Mouse (Mus musculus): ENCODE results near the gene Abca3. TPM values are rescaled to one million over a fixed set of nuclear protein-coding genes. Genes with fewer than 3 reads are reported as not detected.

The Abca3 gene
- polyA plus RNA-seq (2012; ENCODE audit: low replicate concordance) = 33.9 and 35.9 TPM in 2 replicates

DNA sequence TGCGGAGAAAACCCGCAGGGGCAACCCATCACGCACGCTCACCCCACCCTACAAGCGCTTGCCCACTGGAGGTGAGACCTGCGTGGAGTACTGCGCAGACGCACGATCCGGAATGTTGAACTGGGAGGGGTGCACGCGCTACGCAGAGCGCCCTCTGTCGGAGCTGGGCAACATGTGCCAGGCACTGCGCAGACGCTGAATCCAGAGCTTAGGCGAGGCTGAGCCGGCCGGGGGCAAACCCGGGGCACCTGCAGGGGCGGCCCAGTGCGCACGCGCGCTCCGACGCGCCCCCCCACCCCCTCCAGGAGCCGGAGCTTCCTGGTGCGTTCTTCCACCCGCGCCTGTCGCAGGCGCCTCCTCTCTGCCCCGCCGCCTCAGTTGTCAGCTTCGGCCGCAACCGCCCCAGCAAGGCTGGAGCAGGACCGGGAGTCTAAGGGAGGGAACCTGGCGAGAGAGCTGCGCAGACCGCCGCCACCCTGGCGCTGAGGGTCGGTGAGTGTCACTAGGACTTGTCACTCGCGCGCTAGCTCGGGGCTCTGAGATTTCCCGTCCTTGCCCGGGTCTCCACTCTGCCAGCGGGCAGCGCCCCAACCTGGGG lies at the start of gene Abca3:
Gene Abca3, plus strand, starts transcription at position 191 of the 598 bp plus-strand sequence.

DNA sequence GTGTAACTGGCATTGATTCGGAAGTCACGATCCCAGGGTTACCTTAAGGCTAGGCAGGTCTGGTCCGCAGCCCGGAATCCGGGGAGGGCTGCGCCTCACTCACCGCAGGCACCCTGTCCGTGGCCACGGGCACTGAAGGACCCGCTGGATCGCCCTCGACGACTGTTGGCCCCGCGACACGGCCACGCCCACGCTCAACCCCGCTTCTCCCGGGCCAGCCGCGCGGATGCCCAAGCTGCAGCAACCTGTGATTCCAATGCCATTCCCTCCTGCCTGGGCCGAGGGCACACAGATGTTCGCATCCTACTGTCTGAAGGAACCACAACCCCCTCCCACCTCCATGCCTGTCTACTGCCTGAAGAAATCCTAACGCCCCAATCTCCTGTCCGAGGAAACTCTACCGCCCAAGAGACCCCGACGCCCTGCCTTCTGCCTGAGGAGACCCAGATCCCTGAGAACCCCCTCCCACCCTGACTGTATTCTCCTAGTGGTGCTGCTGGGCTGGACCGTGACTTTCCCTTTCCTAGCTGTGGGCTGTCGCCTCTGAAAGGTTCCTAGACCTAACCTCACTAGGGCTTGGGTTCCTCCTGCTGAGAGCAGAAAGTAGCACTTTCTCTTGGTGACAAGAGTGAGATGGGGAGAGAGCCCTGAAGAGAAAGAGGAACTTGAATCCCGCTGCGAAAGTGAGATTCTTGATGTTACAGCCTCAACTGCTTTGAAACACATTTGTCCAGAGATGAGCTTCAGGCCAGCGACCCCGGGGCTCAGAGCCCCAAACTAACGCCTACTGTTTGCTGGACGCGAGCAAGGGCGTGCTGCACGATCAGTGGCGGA lies 607 bp upstream of the Abca3 start, which contains the start of gene Abca17:
Gene Abca17, minus strand, starts transcription at position 143 of the 834 bp plus-strand sequence.

DNA sequence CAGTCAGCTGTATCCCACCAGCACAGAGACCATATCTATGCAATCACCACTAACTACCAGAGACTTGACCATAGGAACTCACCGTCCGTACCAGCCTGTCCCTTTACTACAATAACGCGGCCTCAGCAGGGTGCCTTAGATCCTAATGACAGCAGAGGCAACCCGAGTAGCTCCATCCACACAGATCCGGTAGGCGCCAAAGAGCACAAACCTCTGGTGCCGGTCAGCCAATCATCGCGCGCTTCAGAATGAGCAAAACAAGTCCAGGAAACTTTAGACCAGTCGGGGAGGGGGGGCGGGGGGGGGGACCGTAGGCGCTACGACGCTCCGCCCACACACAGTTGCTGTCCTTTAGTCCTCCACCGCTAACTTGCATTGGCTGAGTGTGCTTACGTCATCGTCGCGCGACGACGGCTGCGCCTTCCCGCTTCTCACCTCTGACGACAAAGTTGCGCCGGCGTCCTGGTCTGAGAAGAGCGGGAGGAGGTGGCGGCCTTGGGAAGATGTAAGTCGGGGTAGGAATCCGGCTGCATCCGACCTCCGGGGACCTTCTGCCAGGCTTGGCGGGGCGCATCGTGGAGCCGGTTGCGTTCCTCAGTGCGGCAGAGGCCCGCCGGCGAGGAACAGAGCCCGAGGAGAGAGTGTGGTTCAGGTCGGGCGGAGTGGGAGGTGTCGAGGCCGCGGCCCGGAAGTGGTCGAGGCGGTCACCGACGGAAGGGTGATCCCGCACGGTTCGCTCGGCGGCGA lies 62.7 kb downstream of the Abca3 start, which contains the start of gene Rnps1:
Gene Rnps1, plus strand, starts transcription at position 336 of the 747 bp plus-strand sequence.

DNA sequence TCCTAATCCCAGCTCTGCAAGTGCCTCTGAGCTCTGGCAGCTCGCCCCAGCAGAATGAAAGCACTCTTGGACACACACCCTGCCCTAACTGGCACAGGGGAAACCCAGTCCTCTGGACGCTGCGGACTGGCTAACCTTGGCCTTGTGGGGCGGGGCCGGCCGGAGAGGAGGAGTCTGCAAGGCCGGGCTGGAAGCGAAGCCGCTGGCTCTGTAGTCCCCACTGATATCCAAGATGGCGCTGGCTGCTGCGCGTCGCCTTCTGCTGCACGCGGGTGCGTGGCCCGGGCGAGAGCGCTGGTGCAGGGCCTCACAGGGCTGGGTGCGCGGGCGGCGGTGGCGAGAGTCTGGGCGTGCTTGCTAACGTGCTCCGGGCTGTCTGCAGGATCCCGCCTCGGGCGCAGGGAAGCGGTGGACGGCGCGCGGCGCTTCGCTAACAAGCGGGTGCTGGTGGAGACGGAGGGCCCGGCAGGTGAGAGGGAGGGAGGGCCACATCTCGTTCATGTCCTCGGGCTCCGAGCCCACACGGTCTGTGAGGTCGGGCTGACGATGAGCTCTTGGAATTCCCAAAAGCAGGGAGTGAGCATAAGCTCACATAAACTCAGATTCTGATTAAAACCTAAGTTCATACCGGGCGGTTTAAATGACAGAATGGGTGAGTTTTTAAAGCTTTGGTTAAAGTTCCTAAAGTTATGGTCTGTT lies 74.9 kb downstream of the Abca3 start, which contains the start of gene Eci1:
Gene Eci1, plus strand, starts transcription at position 171 of the 699 bp plus-strand sequence.

DNA sequence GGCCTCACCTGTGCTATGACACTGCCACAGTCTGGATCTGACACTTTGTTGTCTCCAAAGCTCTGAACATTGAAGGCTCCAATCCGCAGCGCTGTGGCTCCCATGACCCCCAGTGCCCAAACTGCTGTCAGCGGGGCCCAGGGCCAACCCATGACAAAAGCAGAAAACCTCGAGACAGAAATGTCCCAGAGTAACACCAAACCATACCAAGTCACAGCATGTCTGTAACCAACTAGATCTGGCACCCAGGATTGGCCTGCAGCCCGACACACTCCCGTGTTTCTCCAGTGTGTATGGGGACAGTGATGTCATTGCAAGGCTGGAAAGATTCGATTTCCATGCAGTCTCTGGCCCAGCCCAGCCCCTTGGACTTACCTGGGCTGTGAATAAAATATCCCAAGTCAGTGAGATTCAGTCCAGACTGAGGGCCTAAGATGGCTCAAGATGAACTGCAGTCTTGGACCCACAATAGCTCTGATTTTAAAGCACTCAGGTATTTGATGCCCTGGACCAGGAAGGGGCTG lies 90.9 kb downstream of the Abca3 start, which contains the start of gene Dnase1l2:
Gene Dnase1l2, minus strand, starts transcription at position 474 of the 524 bp plus-strand sequence.

Other genes starting within 250 kb of the Abca3 start
- 36.7 and 219 TPM in 2 replicates for gene Pdpk1, start 201.0 kb upstream of the Abca3 start, polyA plus RNA-seq (2012; ENCODE audit: low replicate concordance)
- 41.0 and 42.5 TPM in 2 replicates for gene Amdhd2, start 188.2 kb upstream of the Abca3 start, polyA plus RNA-seq (2012; ENCODE audit: low replicate concordance)
- 55.4 and 483 TPM in 2 replicates for gene Atp6v0c, start 182.2 kb upstream of the Abca3 start, polyA plus RNA-seq (2012; ENCODE audit: low replicate concordance)
- 4.3 and 11.2 TPM in 2 replicates for gene Tbc1d24, start 146.4 kb upstream of the Abca3 start, polyA plus RNA-seq (2012; ENCODE audit: low replicate concordance)
- 0.67 and 1.5 TPM in 2 replicates for gene Ntn3, start 142.4 kb upstream of the Abca3 start, polyA plus RNA-seq (2012; ENCODE audit: low replicate concordance)
- gene Tedc2, start 131.1 kb upstream of the Abca3 start, polyA plus RNA-seq (2012; ENCODE audit: low replicate concordance) = 20.8 and 26.4 TPM in 2 replicates
- 65.1 and 76.8 TPM in 2 replicates for gene Ccnf, start 100.5 kb upstream of the Abca3 start, polyA plus RNA-seq (2012; ENCODE audit: low replicate concordance)
- gene Abca17, start 882 bp upstream of the Abca3 start, polyA plus RNA-seq (2012; ENCODE audit: low replicate concordance) = not detected in 2 replicates
- 278 and 467 TPM in 2 replicates for gene Rnps1, start 62.6 kb downstream of the Abca3 start, polyA plus RNA-seq (2012; ENCODE audit: low replicate concordance)
- 47.6 and 50.3 TPM in 2 replicates for gene Eci1, start 74.7 kb downstream of the Abca3 start, polyA plus RNA-seq (2012; ENCODE audit: low replicate concordance)
- gene Dnase1l2, start 91.2 kb downstream of the Abca3 start, polyA plus RNA-seq (2012; ENCODE audit: low replicate concordance) = 0.41 TPM in 1 of 2 replicates, not detected in the other
- gene E4f1, start 118.4 kb downstream of the Abca3 start, polyA plus RNA-seq (2012; ENCODE audit: low replicate concordance) = 21.8 and 23.0 TPM in 2 replicates
- gene Pgp, start 118.4 kb downstream of the Abca3 start, polyA plus RNA-seq (2012; ENCODE audit: low replicate concordance) = 86.0 and 114 TPM in 2 replicates
- 0.56 and 0.61 TPM in 2 replicates for gene Bricd5, start 121.9 kb downstream of the Abca3 start, polyA plus RNA-seq (2012; ENCODE audit: low replicate concordance)
- gene Mlst8, start 127.1 kb downstream of the Abca3 start, polyA plus RNA-seq (2012; ENCODE audit: low replicate concordance) = 6.4 and 15.9 TPM in 2 replicates
- gene Caskin1, start 136.7 kb downstream of the Abca3 start, polyA plus RNA-seq (2012; ENCODE audit: low replicate concordance) = 0.03 TPM in 1 of 2 replicates, not detected in the other
- gene Traf7, start 176.0 kb downstream of the Abca3 start, polyA plus RNA-seq (2012; ENCODE audit: low replicate concordance) = 121 and 190 TPM in 2 replicates
- 0.14 and 1.1 TPM in 2 replicates for gene Rab26, start 182.3 kb downstream of the Abca3 start, polyA plus RNA-seq (2012; ENCODE audit: low replicate concordance)
- 8.9 and 14.3 TPM in 2 replicates for gene Pkd1, start 197.9 kb downstream of the Abca3 start, polyA plus RNA-seq (2012; ENCODE audit: low replicate concordance)

Data from leukemia stem cell, adult 10-12 weeks (primary cell).